Mouse (Mus musculus): ENCODE results near the gene Qpctl.

DNA sequence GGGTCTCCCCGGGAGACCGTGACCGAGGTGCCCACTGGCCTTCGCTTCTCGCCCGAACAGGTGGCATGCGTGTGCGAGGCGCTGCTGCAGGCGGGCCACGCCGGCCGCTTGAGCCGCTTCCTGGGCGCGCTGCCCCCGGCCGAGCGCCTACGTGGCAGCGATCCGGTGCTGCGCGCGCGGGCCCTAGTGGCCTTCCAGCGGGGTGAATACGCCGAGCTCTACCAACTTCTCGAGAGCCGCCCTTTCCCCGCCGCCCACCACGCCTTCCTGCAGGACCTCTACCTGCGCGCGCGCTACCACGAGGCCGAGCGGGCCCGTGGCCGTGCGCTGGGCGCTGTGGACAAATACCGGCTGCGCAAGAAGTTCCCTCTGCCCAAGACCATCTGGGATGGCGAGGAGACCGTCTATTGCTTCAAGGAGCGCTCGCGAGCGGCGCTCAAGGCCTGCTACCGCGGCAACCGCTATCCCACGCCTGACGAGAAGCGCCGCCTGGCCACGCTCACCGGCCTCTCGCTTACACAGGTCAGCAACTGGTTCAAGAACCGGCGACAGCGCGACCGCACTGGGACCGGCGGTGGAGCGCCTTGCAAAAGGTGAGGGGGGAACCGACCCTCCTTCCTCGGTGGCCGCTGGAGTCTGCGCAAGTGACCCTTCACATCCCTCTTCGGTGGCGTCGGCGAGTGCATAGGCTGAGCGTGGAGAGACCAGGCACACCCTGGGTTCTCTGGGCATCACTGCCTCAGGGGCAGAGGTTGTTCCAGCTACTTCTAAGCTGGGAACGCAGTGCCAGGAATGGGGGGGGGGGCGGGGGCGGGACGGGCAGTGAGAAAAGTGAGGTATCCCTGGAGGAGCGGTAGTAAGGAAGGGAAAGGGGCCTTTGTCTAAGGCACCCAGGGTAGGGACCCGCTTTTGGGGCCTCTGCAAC lies 54.0 kb downstream of the Qpctl start:
- no peak for TF ChIP-seq CTCF (conservative IDR thresholded peaks at IDR 0.05; ENCODE audit: low read length)
- TF ChIP-seq POU5F1 (IDR thresholded peaks at IDR 0.05; ENCODE audit: borderline replicate concordance, low read length), result no peak
